Mouse (Mus musculus) heart, embryonic 15.5 days (tissue): Measurements from ENCODE around the gene Meox2. TPM values are rescaled to one million over a fixed set of nuclear protein-coding genes. Genes with fewer than 3 reads are reported as not detected.

Experiments
- ATAC-seq: fragments of 200-750 bp; cut with Nextera tagmentation; replicated peaks from 2 replicates; pipeline ENCODE4 v1.8.0; 2017; ENCODE audit warnings: low read depth, moderate TSS enrichment; ENCODE audit not compliant: insufficient number of reproducible peaks, insufficient read depth, low FRiP score
- H3K27ac ChIP-seq: fragments of 300-500 bp; sonication (generic); 2 replicates; pipeline ENCODE4 v1.5.1; 2015; ENCODE audit warnings: mild to moderate bottlenecking, inconsistent platforms
- H3K27me3 ChIP-seq: fragments of 300-500 bp; sonication (generic); 2 replicates; pipeline ENCODE4 v1.6.1; 2015; ENCODE audit warnings: inconsistent platforms
- H3K36me3 ChIP-seq: fragments of 300-500 bp; sonication (generic); 2 replicates; pipeline ENCODE4 v1.6.1; 2015; ENCODE audit warnings: mild to moderate bottlenecking, inconsistent platforms
- H3K4me1 ChIP-seq: fragments of 300-500 bp; sonication (generic); replicated peaks from 2 replicates; pipeline ENCODE4 v1.6.1; 2015; ENCODE audit warnings: inconsistent platforms
- H3K4me2 ChIP-seq: fragments of 300-500 bp; sonication (generic); 2 replicates; pipeline ENCODE4 v1.6.1; 2015; ENCODE audit warnings: inconsistent platforms, mild to moderate bottlenecking, moderate library complexity
- H3K4me3 ChIP-seq: fragments of 300-500 bp; sonication (generic); 2 replicates; pipeline ENCODE4 v1.5.1; 2015; ENCODE audit warnings: mild to moderate bottlenecking, inconsistent platforms
- H3K9ac ChIP-seq: fragments of 300-500 bp; sonication (generic); 2 replicates; pipeline ENCODE4 v1.6.1; 2015; ENCODE audit warnings: mild to moderate bottlenecking, inconsistent platforms
- H3K9me3 ChIP-seq: fragments of 300-500 bp; sonication (generic); replicated peaks from 2 replicates; pipeline ENCODE4 v1.6.1; 2016; ENCODE audit warnings: inconsistent platforms
- WGBS: fragments of 180-500 bp; shearing (Covaris S2); methylation state at CpG from one replicate; pipeline ENCODE4 v1.1.7; 2015; ENCODE audit warnings: mixed read lengths; 5-methylcytosine and 5-hydroxymethylcytosine counted together
- polyA plus RNA-seq: library from polyadenylated mRNA; unstranded; fragments of >200 nt; fragmentation: Nextera tagmentation; extraction: Ambion mirVana; gene quantifications from 2 replicates; pipeline ENCODE4 v1.2.1, GENCODE M21; 2015

Meox2 gene
- polyA plus RNA-seq, 1 experiment from 2014 or later: 5.9 TPM

GRCm38 (mm10) chr12:37123763-37124162 lies 15.4 kb downstream of the Meox2 start:
- ATAC-seq: no peak
- no peak overlapping the region for H3K9ac ChIP-seq
- no peaks in the 10 kb centered on the region for H3K9me3 ChIP-seq
- no peaks in the 10 kb centered on the region for H3K4me1 ChIP-seq
- H3K4me3 ChIP-seq: no peak overlapping the region
- H3K36me3 ChIP-seq: no peaks in the 10 kb centered on the region
- no peak overlapping the region for H3K27ac ChIP-seq
- H3K4me2 ChIP-seq: no peak overlapping the region
- H3K27me3 ChIP-seq: no peaks in the 10 kb centered on the region
- WGBS: 81% methylated on average over 2 of the region's 2 CpGs

GRCm38 (mm10) chr12:37142080-37142703 lies 33.9 kb downstream of the Meox2 start:
- Histone ChIP-seq H3K36me3 (no peaks in the 10 kb centered on the region), H3K9ac (no peak overlapping the region), H3K4me2 (no peak overlapping the region), H3K9me3 (no peaks in the 10 kb centered on the region), H3K4me3 (no peak overlapping the region), H3K27ac (no peak overlapping the region), H3K27me3 (no peaks in the 10 kb centered on the region), H3K4me1 (no peaks in the 10 kb centered on the region)
- WGBS: 35% methylated on average over 3 of the region's 3 CpGs
- ATAC-seq: no peak

- Histone ChIP-seq H3K4me2 (no peak overlapping the region), H3K27me3 (no peaks in the 10 kb centered on the region), H3K4me3 (no peak overlapping the region), H3K9ac (no peak overlapping the region), H3K27ac (no peak overlapping the region), H3K9me3 (no peaks in the 10 kb centered on the region), H3K4me1 (no peaks in the 10 kb centered on the region), H3K36me3 (no peaks in the 10 kb centered on the region)
- 87% methylated on average over 1 of the region's 1 CpGs for WGBS
- ATAC-seq: no peak
Measured at GRCm38 (mm10) chr12:37143879-37144278, 35.5 kb downstream of the Meox2 start.

GRCm38 (mm10) chr12:37167742-37168141 lies 59.4 kb downstream of the Meox2 start:
- H3K27me3 ChIP-seq: no peaks in the 10 kb centered on the region
- ATAC-seq: no peak
- no peaks in the 10 kb centered on the region for H3K9me3 ChIP-seq
- H3K4me3 ChIP-seq: no peak overlapping the region
- H3K9ac ChIP-seq: no peak overlapping the region
- no peak overlapping the region for H3K4me2 ChIP-seq
- H3K27ac ChIP-seq: no peak overlapping the region
- no peaks in the 10 kb centered on the region for H3K36me3 ChIP-seq
- no peaks in the 10 kb centered on the region for H3K4me1 ChIP-seq

- H3K4me3 ChIP-seq: no peak overlapping the region
- no peak overlapping the region for H3K27ac ChIP-seq
- H3K27me3 ChIP-seq: no peaks in the 10 kb centered on the region
- H3K4me2 ChIP-seq: no peak overlapping the region
- no peak overlapping the region for H3K9ac ChIP-seq
- H3K4me1 ChIP-seq: no peaks in the 10 kb centered on the region
- 77% methylated on average over 3 of the region's 3 CpGs for WGBS
- H3K9me3 ChIP-seq: no peaks in the 10 kb centered on the region
- H3K36me3 ChIP-seq: no peaks in the 10 kb centered on the region
- no peak for ATAC-seq
Measured at GRCm38 (mm10) chr12:37173324-37173723, 65.0 kb downstream of the Meox2 start.

GRCm38 (mm10) chr12:37183689-37184088 lies 75.3 kb downstream of the Meox2 start:
- H3K4me1 ChIP-seq: no peaks in the 10 kb centered on the region
- no peak overlapping the region for H3K9ac ChIP-seq
- H3K9me3 ChIP-seq: no peaks in the 10 kb centered on the region
- H3K4me2 ChIP-seq: no peak overlapping the region
- no peak overlapping the region for H3K27ac ChIP-seq
- no peak for ATAC-seq
- no peaks in the 10 kb centered on the region for H3K36me3 ChIP-seq
- H3K4me3 ChIP-seq: no peak overlapping the region
- H3K27me3 ChIP-seq: no peaks in the 10 kb centered on the region

GRCm38 (mm10) chr12:37188940-37189488 lies 80.7 kb downstream of the Meox2 start:
- no peak overlapping the region for H3K9ac ChIP-seq
- H3K4me3 ChIP-seq: no peak overlapping the region
- no peak overlapping the region for H3K27ac ChIP-seq
- H3K36me3 ChIP-seq: no peaks in the 10 kb centered on the region
- ATAC-seq: no peak
- no peak overlapping the region for H3K4me2 ChIP-seq
- H3K9me3 ChIP-seq: no peaks in the 10 kb centered on the region
- H3K4me1 ChIP-seq: no peaks in the 10 kb centered on the region
- 54% methylated on average over 5 of the region's 5 CpGs for WGBS
- no peaks in the 10 kb centered on the region for H3K27me3 ChIP-seq

Other genes with a start within 250 kb of the Meox2 start
- 0.29 and 0.39 TPM in 2 replicates for gene Agmo, start 133.1 kb downstream of the Meox2 start, polyA plus RNA-seq